Mouse (Mus musculus): Measurements from ENCODE around the gene 5730455P16Rik. TPM values are rescaled to one million over a fixed set of nuclear protein-coding genes. Genes with fewer than 3 reads are reported as not detected.
"Not testable (repeated sequence)": the region's sequence is repeated elsewhere in the genome, so short reads cannot be mapped to it uniquely, and the experiment has no call there.

5730455P16Rik gene
- polyA plus RNA-seq, 1 experiment from 2014 or later: 29.9 TPM

- H3K36me3 ChIP-seq: peaks cover 80% of the 10 kb centered on the region
- H3K4me2 ChIP-seq: no peak overlapping the region
- no peak overlapping the region for H3K27ac ChIP-seq
- H3K9ac ChIP-seq (replicated peaks): no peak overlapping the region
- no peaks in the 10 kb centered on the region for H3K27me3 ChIP-seq
- H3K4me1 ChIP-seq (replicated peaks): no peaks in the 10 kb centered on the region
- H3K4me3 ChIP-seq (replicated peaks): no peak overlapping the region
- H3K9me3 ChIP-seq: no peaks in the 10 kb centered on the region
- WGBS: 89% methylated on average over 4 of the region's 4 CpGs
- ATAC-seq (ENCODE audit: insufficient number of reproducible peaks, insufficient read depth, low FRiP score, low TSS enrichment, low read depth): no peak
These were observed 18.8 kb upstream of the 5730455P16Rik start for GRCm38 (mm10) chr11:80396617-80397016.

- Histone ChIP-seq H3K27ac (no peak overlapping the region), H3K36me3 (peaks cover 82% of the 10 kb centered on the region), H3K9me3 (no peaks in the 10 kb centered on the region), H3K9ac (replicated peaks) (no peak overlapping the region), H3K27me3 (no peaks in the 10 kb centered on the region), H3K4me3 (replicated peaks) (no peak overlapping the region), H3K4me2 (no peak overlapping the region), H3K4me1 (replicated peaks) (no peaks in the 10 kb centered on the region)
- no peak for ATAC-seq (ENCODE audit: insufficient number of reproducible peaks, insufficient read depth, low FRiP score, low TSS enrichment, low read depth)
- WGBS: 91% methylated on average over 3 of the region's 3 CpGs
These were observed 18.1 kb upstream of the 5730455P16Rik start for GRCm38 (mm10) chr11:80395930-80396329.

- Histone ChIP-seq H3K27ac (no peak overlapping the region), H3K9me3 (no peaks in the 10 kb centered on the region), H3K4me3 (replicated peaks) (no peak overlapping the region), H3K27me3 (no peaks in the 10 kb centered on the region), H3K4me2 (no peak overlapping the region), H3K36me3 (peaks cover 83% of the 10 kb centered on the region), H3K9ac (replicated peaks) (no peak overlapping the region), H3K4me1 (replicated peaks) (peaks cover 3% of the 10 kb centered on the region; the same call in 1 of the 2 replicates)
- 99% methylated on average over 2 of the region's 2 CpGs for WGBS
- no peak for ATAC-seq (ENCODE audit: insufficient number of reproducible peaks, insufficient read depth, low FRiP score, low TSS enrichment, low read depth)
These were observed 13.7 kb upstream of the 5730455P16Rik start for GRCm38 (mm10) chr11:80391407-80392120.

- no peak for ATAC-seq (ENCODE audit: insufficient number of reproducible peaks, insufficient read depth, low FRiP score, low TSS enrichment, low read depth)
- Histone ChIP-seq H3K4me3 (replicated peaks) (no peak overlapping the region), H3K27ac (no peak overlapping the region), H3K9ac (replicated peaks) (no peak overlapping the region), H3K9me3 (no peaks in the 10 kb centered on the region), H3K4me1 (replicated peaks) (peaks cover 18% of the 10 kb centered on the region), H3K27me3 (no peaks in the 10 kb centered on the region), H3K36me3 (peaks cover 79% of the 10 kb centered on the region), H3K4me2 (no peak overlapping the region)
- 89% methylated on average over 1 of the region's 1 CpGs for WGBS
These were observed 12.1 kb upstream of the 5730455P16Rik start for GRCm38 (mm10) chr11:80389885-80390284.

GRCm38 (mm10) chr11:80386790-80387189, 9.0 kb upstream of the 5730455P16Rik start:
- peaks cover 61% of the 10 kb centered on the region for H3K36me3 ChIP-seq
- ATAC-seq (ENCODE audit: insufficient number of reproducible peaks, insufficient read depth, low FRiP score, low TSS enrichment, low read depth): no peak
- no peaks in the 10 kb centered on the region for H3K9me3 ChIP-seq
- H3K9ac ChIP-seq (replicated peaks): no peak overlapping the region
- no peaks in the 10 kb centered on the region for H3K27me3 ChIP-seq
- 91% methylated on average over 2 of the region's 2 CpGs for WGBS
- no peak overlapping the region for H3K27ac ChIP-seq
- H3K4me2 ChIP-seq: peak overlapping the region; percentile 84
- peaks cover 24% of the 10 kb centered on the region for H3K4me1 ChIP-seq (replicated peaks)
- no peak overlapping the region for H3K4me3 ChIP-seq (replicated peaks)

GRCm38 (mm10) chr11:80385055-80385454, 7.2 kb upstream of the 5730455P16Rik start:
- no peak for ATAC-seq (ENCODE audit: insufficient number of reproducible peaks, insufficient read depth, low FRiP score, low TSS enrichment, low read depth)
- Histone ChIP-seq H3K36me3 (peaks cover 49% of the 10 kb centered on the region), H3K27ac (no peak overlapping the region), H3K4me1 (replicated peaks) (peaks cover 24% of the 10 kb centered on the region), H3K9me3 (no peaks in the 10 kb centered on the region), H3K4me3 (replicated peaks) (peak overlapping the region; percentile 86), H3K9ac (replicated peaks) (peak overlapping the region; percentile 75), H3K27me3 (no peaks in the 10 kb centered on the region), H3K4me2 (peak overlapping the region; percentile 84)
- WGBS: 61% methylated on average over 4 of the region's 4 CpGs

GRCm38 (mm10) chr11:80384461-80384860, 6.6 kb upstream of the 5730455P16Rik start:
- peaks cover 43% of the 10 kb centered on the region for H3K36me3 ChIP-seq
- no peaks in the 10 kb centered on the region for H3K27me3 ChIP-seq
- ATAC-seq (ENCODE audit: insufficient number of reproducible peaks, insufficient read depth, low FRiP score, low TSS enrichment, low read depth): no peak
- H3K9ac ChIP-seq (replicated peaks): peak overlapping the region; percentile 75
- H3K4me3 ChIP-seq (replicated peaks): peak overlapping the region; percentile 86
- H3K4me1 ChIP-seq (replicated peaks): peaks cover 24% of the 10 kb centered on the region
- no peaks in the 10 kb centered on the region for H3K9me3 ChIP-seq
- peak overlapping the region; percentile 84 for H3K4me2 ChIP-seq
- H3K27ac ChIP-seq: no peak overlapping the region

GRCm38 (mm10) chr11:80383626-80384046, 5.8 kb upstream of the 5730455P16Rik start:
- Histone ChIP-seq H3K4me3 (replicated peaks) (peak overlapping the region; percentile 86), H3K27me3 (no peaks in the 10 kb centered on the region), H3K9ac (replicated peaks) (peak overlapping the region; percentile 97), H3K4me1 (replicated peaks) (peaks cover 24% of the 10 kb centered on the region), H3K9me3 (no peaks in the 10 kb centered on the region), H3K27ac (peak overlapping the region; percentile 87), H3K4me2 (no peak overlapping the region), H3K36me3 (peaks cover 36% of the 10 kb centered on the region)
- ATAC-seq (ENCODE audit: insufficient number of reproducible peaks, insufficient read depth, low FRiP score, low TSS enrichment, low read depth): no peak
- 0% methylated on average over 20 of the region's 20 CpGs for WGBS

GRCm38 (mm10) chr11:80383019-80383625, 5.3 kb upstream of the 5730455P16Rik start, which contains the start of gene Zfp207:
Zfp207 (plus strand) TSS chr11:80383279.
- Histone ChIP-seq H3K9ac (replicated peaks) (peak within 1 kb of the TSS; percentile 97), H3K4me2 (peak within 1 kb of the TSS; percentile 84), H3K4me1 (replicated peaks) (peaks cover 24% of the 10 kb centered on the region), H3K36me3 (peaks cover 31% of the 10 kb centered on the region), H3K27ac (peak within 1 kb of the TSS; percentile 87), H3K4me3 (replicated peaks) (peak within 1 kb of the TSS; percentile 86), H3K9me3 (no peaks in the 10 kb centered on the region), H3K27me3 (no peaks in the 10 kb centered on the region)
- ATAC-seq (ENCODE audit: insufficient number of reproducible peaks, insufficient read depth, low FRiP score, low TSS enrichment, low read depth): peak; percentile 91
- under 1% methylated on average over 33 of the region's 33 CpGs for WGBS

- 8% methylated on average over 12 of the region's 12 CpGs for WGBS
- H3K9me3 ChIP-seq: no peaks in the 10 kb centered on the region
These were observed 4.8 kb upstream of the 5730455P16Rik start for GRCm38 (mm10) chr11:80382626-80383018.

GRCm38 (mm10) chr11:80379184-80379583, 1.4 kb upstream of the 5730455P16Rik start:
- not testable (repeated sequence) for H3K4me1 ChIP-seq (replicated peaks); H3K4me2 ChIP-seq; H3K9me3 ChIP-seq; H3K27ac ChIP-seq; H3K9ac ChIP-seq (replicated peaks); ATAC-seq (ENCODE audit: insufficient number of reproducible peaks, insufficient read depth, low FRiP score, low TSS enrichment, low read depth); H3K4me3 ChIP-seq (replicated peaks); H3K27me3 ChIP-seq
- WGBS: 97% methylated on average over 7 of the region's 7 CpGs
- peaks cover 11% of the 10 kb centered on the region for H3K36me3 ChIP-seq

More at GRCm38 (mm10) chr11:80382626-80383018, 4.8 kb upstream of the 5730455P16Rik start:
- no peaks in the 10 kb centered on the region for H3K27me3 ChIP-seq
- H3K27ac ChIP-seq: peak overlapping the region; percentile 87
- ATAC-seq (ENCODE audit: insufficient number of reproducible peaks, insufficient read depth, low FRiP score, low TSS enrichment, low read depth): no peak
- H3K36me3 ChIP-seq: peaks cover 26% of the 10 kb centered on the region
- peaks cover 24% of the 10 kb centered on the region for H3K4me1 ChIP-seq (replicated peaks)
- H3K4me2 ChIP-seq: peak overlapping the region; percentile 66
- peak overlapping the region; percentile 97 for H3K9ac ChIP-seq (replicated peaks)
- peak overlapping the region; percentile 86 for H3K4me3 ChIP-seq (replicated peaks)

Measured in limb, embryonic 12.5 days (tissue).